Mouse (Mus musculus) liver, embryonic 14.5 days (tissue): ENCODE results near the gene Gm29609. TPM values are rescaled to one million over a fixed set of nuclear protein-coding genes. Genes with fewer than 3 reads are reported as not detected.

Experiments used
- ATAC-seq: fragments of 200-750 bp; cut with Nextera tagmentation; 2 replicates; pipeline ENCODE4 v1.8.0; 2017; ENCODE audit warnings: moderate number of reproducible peaks, mild to moderate bottlenecking, moderate library complexity; ENCODE audit not compliant: insufficient read depth
- DNase-seq, 3 experiments: peaks; one replicate each; pipeline ENCODE4 v3.0.0-alpha.2; 2012 to 2013; ENCODE audit warnings: low read depth in 3 of 3, low spot score in 3 of 3
- H3K27ac ChIP-seq: fragments of 300-500 bp; sonication (generic); 2 replicates; pipeline ENCODE4 v1.5.1; 2014; ENCODE audit warnings: moderate library complexity, mild to moderate bottlenecking, control low read depth, inconsistent platforms
- H3K27me3 ChIP-seq: fragments of 300-500 bp; sonication (generic); 2 replicates; pipeline ENCODE4 v1.6.1; 2014; ENCODE audit warnings: mild to moderate bottlenecking, low read length, moderate library complexity; ENCODE audit not compliant: control insufficient read depth, insufficient read depth
- H3K36me3 ChIP-seq: fragments of 300-500 bp; sonication (generic); replicated peaks from 2 replicates; pipeline ENCODE4 v1.6.1; 2014; ENCODE audit warnings: low read depth; ENCODE audit not compliant: control insufficient read depth, insufficient read depth
- H3K4me1 ChIP-seq, 2 experiments: fragments of 200-500 bp in 1 of 2; fragments of 300-500 bp in 1 of 2; sonication (generic) in 1 of 2; replicated peaks; 2 replicates each; pipeline ENCODE4 v1.6.1; 2012 to 2014; ENCODE audit warnings: antibody characterized with exemption in 1 of 2, inconsistent platforms in 1 of 2, low read length in 1 of 2; ENCODE audit not compliant: control insufficient read depth in 2 of 2, insufficient read depth in 2 of 2
- H3K4me2 ChIP-seq: fragments of 300-500 bp; sonication (generic); 2 replicates; pipeline ENCODE4 v1.6.1; 2014; ENCODE audit warnings: low read depth, mild to moderate bottlenecking, control low read depth, moderate library complexity
- H3K4me3 ChIP-seq, 2 experiments: fragments of 200-500 bp in 1 of 2; fragments of 300-500 bp in 1 of 2; sonication (generic) in 1 of 2; 2 replicates each; pipeline ENCODE4 v1.5.1; 2012 to 2014; ENCODE audit warnings: low read depth in 2 of 2, low read length in 2 of 2, mild to moderate bottlenecking in 2 of 2, control low read depth in 1 of 2, inconsistent platforms in 1 of 2, moderate library complexity in 1 of 2; ENCODE audit not compliant: insufficient read depth in 1 of 2
- H3K9ac ChIP-seq: fragments of 300-500 bp; sonication (generic); replicated peaks from 2 replicates; pipeline ENCODE4 v1.6.1; 2014; ENCODE audit warnings: mild to moderate bottlenecking, control low read depth, moderate library complexity
- H3K9me3 ChIP-seq: fragments of 300-500 bp; sonication (generic); 2 replicates; pipeline ENCODE4 v1.6.1; 2016; ENCODE audit warnings: low read length, mixed read lengths; ENCODE audit not compliant: control insufficient read depth
- CTCF ChIP-seq: IDR thresholded peaks from 2 replicates; pipeline ENCODE4 v1.5.1; 2016; ENCODE audit warnings: antibody characterized with exemption, low read depth, control low read depth
- EP300 ChIP-seq: IDR thresholded peaks from 2 replicates; pipeline ENCODE4 v1.6.1; 2016; ENCODE audit warnings: antibody characterized with exemption, low read depth
- WGBS: fragments of 180-500 bp; shearing (Covaris S2); extraction: QIAGEN DNeasy Blood & Tissue Kit; methylation state at CpG from one replicate; pipeline ENCODE4 v1.1.7; 2014; ENCODE audit not compliant: insufficient replicate concordance; 5-methylcytosine and 5-hydroxymethylcytosine counted together
- polyA plus RNA-seq, 2 experiments: library from polyadenylated mRNA; depleted of rRNA in 1 of 2; stranded (reverse) in 1 of 2; unstranded in 1 of 2; fragments of >200 nt; fragmentation: Nextera tagmentation in 1 of 2; extraction: Ambion mirVana in 1 of 2; gene quantifications; 2 replicates each; pipeline versions ENCODE4 v1.2.1 to v1.2.3; 2012 to 2014

The Gm29609 gene
- polyA plus RNA-seq, 2 experiments: 0.77 to 0.90 TPM

DNA sequence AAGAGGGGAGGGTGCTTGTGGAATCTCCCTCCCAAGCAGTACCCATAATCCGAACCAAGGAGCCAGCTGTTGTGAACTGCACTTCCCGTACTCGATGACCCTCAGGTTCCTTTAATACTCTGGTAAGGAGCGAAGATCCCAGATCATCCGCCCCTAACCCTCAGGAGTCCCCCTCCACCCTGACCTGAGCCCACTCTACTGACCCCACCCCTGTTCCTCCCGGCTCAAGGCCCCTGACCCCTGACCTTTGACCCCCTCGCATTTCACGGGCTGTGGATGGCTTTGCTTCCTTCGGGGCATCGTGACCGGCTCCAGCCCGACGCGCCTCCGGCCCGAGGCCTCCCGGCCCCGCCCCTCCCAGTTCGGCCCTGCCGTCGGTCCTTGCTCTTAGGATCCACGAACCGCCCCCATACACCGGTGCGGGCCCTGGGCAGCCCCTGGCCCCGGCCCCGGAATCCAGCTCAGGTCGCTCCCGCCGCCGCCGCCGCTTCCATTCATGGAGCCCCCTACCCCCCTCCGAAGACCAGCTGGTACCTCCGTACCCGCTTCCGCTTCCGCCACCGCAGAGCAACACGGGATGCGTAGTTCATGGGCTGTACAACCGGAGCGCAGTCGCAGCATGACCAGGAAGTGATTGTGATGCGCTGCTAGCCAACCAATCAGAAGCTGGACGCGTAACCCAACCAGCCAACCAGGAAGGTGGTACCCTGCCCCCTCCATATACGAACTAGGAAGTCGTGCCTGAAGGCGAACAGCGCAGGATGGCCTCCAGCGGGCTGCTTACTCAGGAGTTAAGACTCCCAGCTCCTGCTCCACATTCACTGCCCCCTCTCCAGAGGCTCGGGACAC is 22.3 kb upstream of the Gm29609 start, which contains the start of gene Zfp513:
TSS of gene Zfp513 (minus strand) at position 562 of the 849 bp plus-strand sequence.
- Histone ChIP-seq H3K9me3 (no peaks in the 10 kb centered on the region; the same call in 1 of the 2 replicates), H3K4me2 (peak within 1 kb of the TSS; percentile 87), H3K27ac (peak within 1 kb of the TSS; percentile 43), H3K4me1 (peaks cover 0 to 3% of the 10 kb centered on the region in 2 experiments; a peak in 3 of 4 replicates), H3K36me3 (peaks cover 76% of the 10 kb centered on the region), H3K27me3 (no peaks in the 10 kb centered on the region), H3K4me3 (peak within 1 kb of the TSS; percentile 77 to 85), H3K9ac (peak within 1 kb of the TSS; percentile 67)
- TF ChIP-seq CTCF (peak; percentile 23; the same call in 1 of the 2 replicates), EP300 (0 out of 2 replicates have a peak, but pooled peaks have one; percentile 12)
- 1% methylated on average over 53 of the region's 53 CpGs for WGBS
- DNase-seq: peak; percentile 94 to 96 (median 95)
- ATAC-seq: peak; percentile 95

DNA sequence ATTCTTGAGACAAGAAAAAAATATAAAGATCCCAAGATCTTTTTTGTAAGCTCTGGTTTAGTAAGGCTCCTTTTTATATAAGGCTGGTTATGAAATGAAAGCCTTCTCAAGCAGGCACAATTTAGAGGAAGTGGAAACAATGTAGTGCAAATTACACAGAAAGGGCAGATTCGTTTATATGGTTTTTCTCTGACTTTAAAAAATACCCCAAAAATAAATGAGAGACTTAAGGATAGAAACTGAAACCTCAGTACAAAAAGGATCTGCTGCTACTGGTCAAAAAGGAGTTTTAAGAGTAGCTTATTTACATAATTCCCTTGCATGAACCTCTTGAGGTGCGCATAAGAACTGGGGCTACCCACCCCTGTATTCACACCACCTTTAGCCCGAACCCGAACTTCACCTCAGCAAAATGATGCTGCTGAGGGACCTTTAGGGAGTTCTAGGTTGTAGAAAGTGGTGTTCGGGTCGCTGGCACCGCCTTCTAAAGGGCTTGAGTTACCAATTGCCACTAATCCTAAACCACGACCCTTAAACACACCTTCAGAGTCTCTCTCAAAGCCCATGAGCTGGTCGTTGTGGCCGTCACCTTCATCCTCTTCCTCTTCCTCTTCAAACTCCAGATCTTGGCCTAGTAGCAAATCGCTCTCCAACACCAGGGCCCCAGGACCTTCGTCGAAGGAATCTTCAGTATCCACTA is 21.5 kb upstream of the Gm29609 start:
- DNase-seq: no peak

DNA sequence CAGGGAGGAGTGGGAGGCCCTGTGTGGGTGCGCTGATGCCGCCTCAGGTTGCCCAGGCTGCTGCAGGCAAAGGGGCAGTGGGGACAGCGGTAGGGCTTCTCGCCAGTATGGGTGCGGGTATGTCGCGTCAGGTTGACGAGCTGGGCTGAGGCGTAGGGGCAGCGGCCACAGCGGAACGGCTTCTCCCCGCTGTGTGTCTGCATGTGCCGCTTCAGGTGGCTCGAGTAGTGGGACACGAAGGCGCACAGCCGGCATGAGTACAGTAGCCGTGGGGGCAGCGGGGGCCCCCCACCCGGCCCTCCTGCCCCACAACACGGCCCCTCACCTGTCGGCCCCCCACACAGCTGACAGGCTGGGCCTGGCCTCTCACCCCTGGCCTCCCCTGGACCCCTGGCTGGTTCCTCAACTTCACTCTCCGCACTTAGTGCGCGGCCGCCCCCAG is 20.6 kb upstream of the Gm29609 start:
- no peak for ATAC-seq
- Histone ChIP-seq H3K4me1 (peaks cover 0 to 3% of the 10 kb centered on the region in 2 experiments; a peak in 3 of 4 replicates), H3K4me2 (peak overlapping the region; percentile 87; the same call in 1 of the 2 replicates), H3K27me3 (no peaks in the 10 kb centered on the region), H3K4me3 (no peak overlapping the region), H3K36me3 (peaks cover 76% of the 10 kb centered on the region), H3K9ac (no peak overlapping the region; the same call in 1 of the 2 replicates), H3K27ac (no peak overlapping the region), H3K9me3 (no peaks in the 10 kb centered on the region; the same call in 1 of the 2 replicates)
- 87% methylated on average over 27 of the region's 27 CpGs for WGBS
- TF ChIP-seq CTCF: no peak
- TF ChIP-seq EP300: no peak
- DNase-seq: no peak

More for the DNA sequence above, 21.5 kb upstream of the Gm29609 start:
- H3K4me2 ChIP-seq: peak overlapping the region; percentile 87
- H3K4me3 ChIP-seq: peak overlapping the region; percentile 77 to 85
- no peaks in the 10 kb centered on the region for H3K27me3 ChIP-seq
- no peak for TF ChIP-seq EP300
- TF ChIP-seq CTCF: no peak
- H3K27ac ChIP-seq: peak overlapping the region; percentile 36
- peak overlapping the region; percentile 67 for H3K9ac ChIP-seq
- 18% methylated on average over 13 of the region's 13 CpGs for WGBS
- no peaks in the 10 kb centered on the region; the same call in 1 of the 2 replicates for H3K9me3 ChIP-seq
- H3K36me3 ChIP-seq: peaks cover 75% of the 10 kb centered on the region
- ATAC-seq: no peak
- H3K4me1 ChIP-seq: peaks cover 0 to 3% of the 10 kb centered on the region in 2 experiments; a peak in 3 of 4 replicates

DNA sequence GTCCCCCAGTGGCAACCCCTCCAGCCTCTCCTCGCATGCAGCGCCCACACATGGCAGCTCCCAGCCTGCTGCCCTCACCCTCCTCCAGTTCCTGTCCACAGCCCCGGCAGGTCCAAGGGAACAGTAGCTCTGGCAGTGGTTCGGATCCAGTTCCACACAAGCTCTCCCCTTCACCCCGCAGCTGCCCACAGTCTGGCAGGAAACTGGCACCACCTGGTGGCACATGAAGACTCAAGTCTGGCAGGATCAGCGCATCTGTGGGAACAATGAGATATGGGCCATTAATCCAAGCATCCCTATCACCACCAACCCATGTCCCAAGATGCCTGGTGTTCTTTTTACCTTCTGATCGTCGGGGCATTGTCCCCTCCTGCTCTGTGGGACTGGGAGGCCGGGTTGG is 20.2 kb upstream of the Gm29609 start:
- Histone ChIP-seq H3K36me3 (peaks cover 75% of the 10 kb centered on the region), H3K9ac (no peak overlapping the region), H3K9me3 (no peaks in the 10 kb centered on the region; the same call in 1 of the 2 replicates), H3K4me3 (no peak overlapping the region), H3K27me3 (no peaks in the 10 kb centered on the region), H3K4me2 (no peak overlapping the region), H3K27ac (no peak overlapping the region), H3K4me1 (peaks cover 0 to 3% of the 10 kb centered on the region in 2 experiments; a peak in 3 of 4 replicates)
- WGBS: 77% methylated on average over 9 of the region's 9 CpGs
- DNase-seq (no peak), ATAC-seq (no peak)
- TF ChIP-seq EP300 (no peak), CTCF (peak; percentile 53)
